Mouse (Mus musculus) natural killer cell, adult 2 months (primary cell): ENCODE data around the gene Snrnp25.
"Not testable (repeated sequence)": the region's sequence is repeated elsewhere in the genome, so short reads cannot be mapped to it uniquely, and the experiment has no call there.

Source experiments
- DNase-seq, 2 experiments: peaks; one replicate each; pipeline ENCODE4 v3.0.0; 2022; ENCODE audit warnings: low spot score in 2 of 2

Gene Snrnp25

GRCm38 (mm10) chr11:32194626-32195025 lies 10.6 kb upstream of the Snrnp25 start:
- no peak for DNase-seq

DNA sequence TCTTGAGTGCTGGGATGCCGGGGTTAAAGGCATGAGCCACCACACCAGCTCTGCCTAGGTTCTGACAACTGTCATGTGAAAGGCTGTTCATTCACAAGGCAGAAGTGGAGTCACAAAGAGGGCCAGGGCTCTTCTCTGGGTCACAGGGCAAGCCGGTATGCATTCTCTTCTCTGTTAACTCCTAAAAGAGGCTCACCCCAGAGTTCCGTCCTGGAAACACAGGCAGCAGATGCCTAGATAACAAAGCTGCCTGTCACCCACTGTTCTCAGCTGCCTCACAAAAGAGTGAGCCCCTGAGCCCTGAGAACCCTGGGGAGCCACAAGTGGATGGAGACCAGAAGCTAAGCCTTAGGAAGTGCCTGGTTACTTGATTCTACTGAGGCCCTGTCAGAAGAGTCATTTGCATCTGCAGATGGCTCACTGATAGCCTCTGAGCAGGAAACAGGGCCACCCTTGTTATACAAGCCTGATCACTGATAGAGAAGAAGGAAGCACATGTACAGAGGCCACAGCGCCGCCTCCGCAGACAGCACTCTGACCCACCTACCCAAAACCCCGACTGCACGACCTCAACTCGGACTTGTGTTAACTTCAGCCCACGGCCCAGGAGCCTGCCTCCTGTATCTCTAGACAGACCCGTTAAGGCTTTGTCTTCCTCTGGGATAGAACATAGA lies 9.2 kb upstream of the Snrnp25 start:
- no peak for DNase-seq

DNA sequence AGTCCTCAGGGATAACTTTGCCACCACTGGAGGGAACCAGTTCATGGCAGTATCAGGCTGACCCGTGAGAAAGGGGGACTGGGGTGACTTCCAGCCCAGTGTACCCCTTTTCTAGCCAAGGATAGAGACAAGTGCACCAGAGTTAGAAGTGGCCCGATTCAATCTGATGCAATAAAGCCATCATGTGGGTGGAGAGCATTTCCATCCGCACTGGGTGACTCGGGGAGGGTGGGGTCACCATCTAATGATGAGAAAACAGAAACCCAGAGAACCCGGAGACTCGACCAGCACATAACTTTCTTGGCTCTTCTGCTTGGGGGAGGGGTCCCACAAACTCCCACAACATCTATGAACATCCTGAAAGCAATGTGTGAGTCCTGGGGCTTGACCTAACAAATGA lies 8.5 kb upstream of the Snrnp25 start:
- DNase-seq = no peak

GRCm38 (mm10) chr11:32197766-32198165 lies 7.4 kb upstream of the Snrnp25 start:
- no peak for DNase-seq

DNA sequence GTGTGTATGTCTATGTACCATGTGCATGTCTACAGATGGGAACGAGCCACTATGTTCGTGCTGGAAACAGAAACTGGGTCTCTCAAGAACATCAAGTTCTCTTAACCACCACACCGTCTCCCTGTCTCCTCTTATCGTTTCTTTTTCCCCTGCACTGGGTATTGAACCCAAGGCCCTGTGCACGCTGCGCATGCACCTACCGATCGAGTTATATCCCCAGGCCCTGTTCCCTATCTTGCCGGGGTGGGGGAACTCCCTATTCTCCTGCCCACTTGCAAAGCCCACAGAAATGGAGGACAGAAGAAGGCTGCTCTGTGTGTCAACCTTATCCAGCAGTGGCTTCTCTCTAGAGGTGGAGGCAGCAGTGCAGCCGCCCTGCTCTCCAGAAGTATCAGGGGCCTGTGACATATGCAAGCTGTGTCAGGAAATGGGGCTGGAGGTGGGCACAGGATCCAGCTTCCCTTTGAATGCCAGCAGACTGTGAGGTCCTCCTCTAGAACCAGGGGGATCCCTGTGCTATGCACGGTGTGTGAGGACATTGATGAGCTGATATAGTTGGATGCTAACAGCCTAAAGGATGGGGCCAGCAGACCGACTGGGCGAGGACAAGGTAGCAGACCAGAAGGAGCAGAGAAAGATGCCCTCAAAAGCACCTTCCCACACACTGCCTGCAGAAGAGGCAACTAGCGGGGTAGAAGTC lies 6.8 kb upstream of the Snrnp25 start:
- no peak for DNase-seq

GRCm38 (mm10) chr11:32199230-32199629 lies 6.0 kb upstream of the Snrnp25 start:
- DNase-seq = no peak

DNA sequence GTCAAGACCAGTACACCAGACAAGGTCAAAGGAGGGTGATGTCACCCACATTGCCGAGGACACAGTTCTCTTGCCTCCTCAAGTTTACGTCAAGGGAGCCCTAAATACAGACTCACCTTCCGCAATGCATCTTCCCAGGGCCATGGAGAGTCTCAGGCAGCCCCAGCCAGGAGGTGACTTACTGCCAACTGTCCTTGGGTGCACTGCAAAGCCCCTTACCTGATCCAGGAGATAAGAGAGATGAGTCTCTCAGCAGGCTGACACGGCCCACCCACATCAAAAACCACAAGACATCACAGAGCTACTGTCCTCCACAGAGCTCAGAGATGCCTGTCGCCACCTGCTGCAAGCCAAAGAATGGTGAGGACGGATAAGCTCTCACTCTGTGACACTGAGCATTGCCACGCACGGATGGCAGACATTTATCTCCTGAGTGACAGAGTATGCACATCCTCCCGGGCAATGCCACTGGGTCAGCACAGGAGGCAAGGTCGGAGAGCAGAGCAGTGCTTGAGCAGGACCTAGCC lies 5.1 kb upstream of the Snrnp25 start, which contains the start of gene Il9r:
Gene Il9r (minus strand): TSS at position 205 of the 527 bp plus-strand sequence.
- no peak for DNase-seq

DNA sequence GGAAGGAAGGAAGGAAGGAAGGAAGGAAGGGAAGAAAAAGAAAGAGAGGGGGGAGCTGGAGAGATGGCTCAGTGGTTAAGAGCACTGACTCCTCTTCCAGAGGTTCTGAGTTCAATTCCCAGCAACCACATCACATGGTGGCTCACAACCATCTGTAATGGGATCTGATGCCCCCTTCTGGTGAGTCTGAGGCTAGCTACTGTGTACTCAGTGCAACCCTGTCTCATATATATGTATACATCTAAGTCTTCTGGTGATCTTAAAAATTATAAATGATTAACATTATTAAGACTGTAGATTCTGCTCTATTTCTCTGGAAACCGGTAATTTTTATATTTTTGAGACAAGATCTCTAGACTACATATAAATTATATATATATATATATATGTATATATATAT lies 4.2 kb upstream of the Snrnp25 start:
- not testable (repeated sequence) for DNase-seq

- DNase-seq = no peak
Measured at GRCm38 (mm10) chr11:32201922-32202685, 3.1 kb upstream of the Snrnp25 start.

GRCm38 (mm10) chr11:32210623-32211022 lies 5.4 kb downstream of the Snrnp25 start:
- no peak for DNase-seq

DNA sequence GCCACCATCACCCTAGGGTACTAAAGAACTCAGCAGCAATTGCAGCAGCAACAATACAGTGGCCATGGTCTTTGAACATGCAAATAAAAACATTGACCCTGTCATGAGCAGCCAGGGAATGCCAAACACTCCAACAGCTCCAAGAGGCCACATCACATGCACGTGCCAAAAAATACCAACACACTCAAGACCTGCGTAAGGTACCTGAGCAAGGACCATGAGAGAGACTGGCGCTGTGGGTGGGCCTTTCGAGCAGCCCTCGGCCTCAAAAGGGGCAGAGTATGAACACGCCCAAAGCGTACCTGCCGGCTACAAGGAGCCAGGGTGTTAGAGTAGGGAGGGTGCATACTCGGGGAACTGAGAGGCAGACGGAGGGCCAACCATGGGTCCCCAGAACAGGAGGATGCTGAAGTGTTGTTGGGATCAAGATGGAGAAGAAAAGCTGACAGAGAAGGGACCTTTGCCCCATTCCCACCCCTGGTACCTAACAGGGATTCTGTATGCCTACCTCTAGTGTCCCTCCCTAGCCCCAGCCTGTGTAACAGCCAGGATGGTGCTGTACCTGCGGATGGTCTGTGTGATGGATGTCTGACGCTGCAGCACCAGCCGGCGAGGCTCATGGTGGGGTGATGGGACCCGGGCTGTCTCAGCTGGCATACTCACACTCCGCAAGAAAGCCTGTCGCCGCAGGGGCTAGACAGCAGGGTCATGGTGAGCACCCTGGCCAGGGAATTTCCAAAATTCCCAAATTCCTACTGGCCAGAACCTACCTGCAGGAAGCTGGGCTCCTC lies 10.4 kb downstream of the Snrnp25 start:
- no peak for DNase-seq

- DNase-seq = peak; percentile 55 to 73
Measured at GRCm38 (mm10) chr11:32216851-32217250, 11.6 kb downstream of the Snrnp25 start.

- no peak for DNase-seq
Measured at GRCm38 (mm10) chr11:32218501-32219050, 13.4 kb downstream of the Snrnp25 start.

DNA sequence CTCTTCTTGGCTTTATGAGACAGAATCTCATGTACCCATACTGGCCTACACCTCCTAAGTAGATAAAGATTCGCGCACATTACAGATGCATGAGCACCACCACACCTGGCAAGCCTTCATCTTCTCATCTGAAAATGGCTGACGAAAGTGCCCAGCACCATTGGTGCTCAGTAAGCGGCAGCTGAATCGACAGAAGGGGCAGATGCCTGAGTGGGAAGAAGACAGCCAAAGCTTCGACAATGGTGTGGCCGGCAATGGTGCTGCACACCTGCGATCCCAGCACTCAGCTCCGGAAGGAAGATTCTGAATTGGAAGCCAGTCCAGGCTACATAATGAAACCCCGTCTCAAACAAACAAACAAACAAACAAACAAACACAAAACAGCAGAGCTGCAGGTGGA lies 14.1 kb downstream of the Snrnp25 start:
- DNase-seq = no peak

GRCm38 (mm10) chr11:32220607-32221224 lies 15.5 kb downstream of the Snrnp25 start:
- DNase-seq = no peak

GRCm38 (mm10) chr11:32221225-32221950 lies 16.2 kb downstream of the Snrnp25 start:
- DNase-seq = peak in 1 of 2 experiments; percentile 17

DNA sequence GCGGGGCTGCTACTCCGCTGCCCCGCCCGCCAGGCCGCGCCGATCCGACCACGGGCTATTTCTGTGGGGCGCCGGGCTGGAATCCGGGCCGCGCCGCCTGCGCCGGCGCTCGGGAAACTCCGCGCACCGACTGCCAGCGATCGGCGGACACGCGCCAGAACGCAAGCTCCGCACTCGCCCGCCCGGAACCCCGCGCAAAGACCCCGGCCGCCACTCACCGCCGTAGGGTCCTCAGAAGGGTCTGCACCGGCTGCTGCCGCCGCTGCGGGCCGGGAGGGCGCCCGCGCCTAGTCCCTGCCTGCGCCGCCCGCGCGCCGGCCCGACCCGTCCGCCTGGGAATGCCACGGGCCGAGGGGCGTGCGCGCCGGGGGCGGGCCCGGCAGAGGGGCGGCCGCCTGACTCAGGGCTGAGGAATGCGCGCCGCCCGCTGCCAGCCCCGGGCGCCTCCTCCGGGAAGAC lies 16.8 kb downstream of the Snrnp25 start, which contains the start of gene Rhbdf1:
Gene Rhbdf1 (minus strand): TSS at position 350 of the 459 bp plus-strand sequence.
- DNase-seq = no peak

GRCm38 (mm10) chr11:32222570-32223194 lies 17.5 kb downstream of the Snrnp25 start:
- DNase-seq = peak; percentile 45 to 52

DNA sequence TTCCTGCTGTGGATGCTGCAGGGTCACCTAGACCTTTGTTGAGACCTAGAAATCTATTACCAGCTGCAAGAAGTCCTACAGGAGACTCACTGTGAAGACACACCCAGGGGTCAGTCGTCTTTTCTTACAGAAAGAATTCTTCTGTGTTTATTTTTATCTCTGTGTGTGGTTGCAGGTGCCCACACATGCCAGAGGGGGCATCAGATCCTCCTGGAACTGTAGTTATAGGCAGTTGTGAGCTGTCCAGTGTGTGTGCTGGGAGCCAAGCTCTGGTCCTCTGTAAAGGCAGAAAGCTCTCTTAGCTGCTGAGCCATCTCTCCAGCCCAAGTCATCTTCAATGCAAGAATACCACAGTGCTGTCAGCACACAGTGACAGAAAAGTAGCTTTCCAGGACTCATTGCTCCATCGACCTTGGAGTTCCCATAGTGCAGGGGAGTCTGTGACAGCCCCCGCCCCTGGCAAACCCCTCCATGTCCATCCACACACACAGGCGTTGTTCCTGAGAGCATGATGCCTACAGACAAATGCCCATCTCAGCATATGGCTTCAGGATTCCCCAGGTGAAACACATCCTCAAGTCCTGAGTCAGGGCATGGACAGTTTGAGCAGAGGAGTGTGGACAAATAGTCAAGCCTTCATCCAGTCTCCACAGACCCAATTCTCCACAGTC lies 18.2 kb downstream of the Snrnp25 start:
- DNase-seq = no peak
